In genomic region chr5:144719781-144720180, GRCm38 (mm10) we compare ENCODE assay signal across 19 mouse cellular contexts. TPM values are rescaled to one million over a fixed set of nuclear protein-coding genes. Genes with fewer than 3 reads are reported as not detected.
DNase-seq lines count a peak whose midpoint lies in the region; ATAC-seq and TF ChIP-seq lines count a peak whose summit lies in the region.
"Had no signal": no experiment of that assay in that cellular context is flagged by ENCODE, and none has a peak within 500 bp of the region (broad histone marks: within the 10 kb centered on the region; RNA-seq: fewer than 3 reads in every experiment).

No protein-coding gene starts in this region.

- no peaks in the 10 kb centered on the region for H3K9me3 ChIP-seq in hindbrain, postnatal 0 days (ENCODE audit: low read length)
- H3K9me3 ChIP-seq in hindbrain, embryonic 12.5 days (replicated peaks): no peaks in the 10 kb centered on the region
- H3K9me3 ChIP-seq: heart, embryonic 10.5 days; kidney, embryonic 15.5 days; lung, embryonic 15.5 days; megakaryocyte, embryonic 14.5 days had no signal

- no peak for ATAC-seq in hindbrain, postnatal 0 days
- no peak for ATAC-seq in hindbrain, embryonic 12.5 days (ENCODE audit: low FRiP score)
- ATAC-seq: inflammation-experienced regulatory T-cells, adult 6 months; Patski had no signal

- H3K27ac ChIP-seq in cerebellum, adult 2 months (ENCODE audit: insufficient read depth, low read length): no peak overlapping the region
- peak overlapping the region; percentile 51; the same call in 1 of the 2 replicates for H3K27ac ChIP-seq in hindbrain, postnatal 0 days
- no peak overlapping the region for H3K27ac ChIP-seq in hindbrain, embryonic 12.5 days
- H3K27ac ChIP-seq: heart, embryonic 10.5 days; kidney, embryonic 15.5 days; lung, embryonic 15.5 days had no signal

- WGBS in cerebellum, adult 2 months: 9% methylated on average over 6 of the region's 6 CpGs
- WGBS in hindbrain, postnatal 0 days: 36% methylated on average over 6 of the region's 6 CpGs
- 78% methylated on average over 6 of the region's 6 CpGs for WGBS in hindbrain, embryonic 12.5 days

- intact Hi-C loops in left cerebral cortex, postnatal 36 days (cut with DNase I): no loop called here

- no peak for TF ChIP-seq CTCF in cerebellum, adult 2 months (IDR thresholded peaks at IDR 0.05; ENCODE audit: borderline replicate concordance, insufficient read depth, low read depth, low read length)
- TF ChIP-seq CTCF in hindbrain, postnatal 0 days (IDR thresholded peaks at IDR 0.05; ENCODE audit: low read depth): no peak
- no peak for TF ChIP-seq CTCF in brain, embryonic 14.5 days (IDR thresholded peaks at IDR 0.05; ENCODE audit: borderline replicate concordance, extremely low read depth, insufficient read depth, insufficient read length)

- no peak overlapping the region for H3K9ac ChIP-seq in hindbrain, postnatal 0 days (replicated peaks; ENCODE audit: low read length)
- no peak overlapping the region for H3K9ac ChIP-seq in hindbrain, embryonic 12.5 days
- H3K9ac ChIP-seq: kidney, embryonic 15.5 days; lung, embryonic 15.5 days had no signal

- H3K4me2 ChIP-seq in hindbrain, postnatal 0 days (ENCODE audit: low read depth, low read length): no peak overlapping the region
- H3K4me2 ChIP-seq in hindbrain, embryonic 12.5 days (replicated peaks): no peak overlapping the region
- H3K4me2 ChIP-seq: kidney, embryonic 15.5 days; liver, embryonic 11.5 days; lung, embryonic 15.5 days had no signal

- H3K36me3 ChIP-seq in hindbrain, postnatal 0 days (ENCODE audit: insufficient read depth, low read length): no peaks in the 10 kb centered on the region
- no peaks in the 10 kb centered on the region for H3K36me3 ChIP-seq in hindbrain, embryonic 12.5 days
- H3K36me3 ChIP-seq: heart, embryonic 10.5 days; kidney, embryonic 15.5 days; lung, embryonic 15.5 days had no signal

- no peak for TF ChIP-seq POLR2A in cerebellum, adult 2 months (IDR thresholded peaks at IDR 0.05; ENCODE audit: borderline replicate concordance, insufficient read depth, low read length)
- TF ChIP-seq POLR2A in brain, embryonic 14.5 days (IDR thresholded peaks at IDR 0.05; ENCODE audit: borderline replicate concordance, extremely low read depth, insufficient read depth, insufficient read length, poor library complexity, severe bottlenecking): no peak

- H3K27me3 ChIP-seq in cerebellum, adult 2 months (ENCODE audit: control insufficient read depth, insufficient read depth, low read length): no peaks in the 10 kb centered on the region
- no peaks in the 10 kb centered on the region for H3K27me3 ChIP-seq in hindbrain, postnatal 0 days (ENCODE audit: insufficient read depth, low read length)
- no peaks in the 10 kb centered on the region for H3K27me3 ChIP-seq in hindbrain, embryonic 12.5 days
- H3K27me3 ChIP-seq: kidney, embryonic 15.5 days; lung, embryonic 15.5 days had no signal

- peaks cover 14% of the 10 kb centered on the region for H3K4me1 ChIP-seq in cerebellum, adult 2 months (ENCODE audit: control insufficient read depth, insufficient read depth, low read length)
- H3K4me1 ChIP-seq in hindbrain, postnatal 0 days (ENCODE audit: insufficient read depth, low read length): no peaks in the 10 kb centered on the region
- no peaks in the 10 kb centered on the region for H3K4me1 ChIP-seq in hindbrain, embryonic 12.5 days
- H3K4me1 ChIP-seq: heart, embryonic 10.5 days; kidney, embryonic 15.5 days; lung, embryonic 15.5 days; megakaryocyte, embryonic 14.5 days had no signal

- DNase-seq in cerebellum, adult 2 months: peak; percentile 30 to 55
- DNase-seq in cerebellum, adult 11 months: no peak
- DNase-seq in hindbrain, postnatal 0 days (ENCODE audit: low spot score): peak; percentile 47
- peak; percentile 47 for DNase-seq in brain, embryonic 14.5 days (ENCODE audit: low read depth)
- peak; percentile 65 to 73 for DNase-seq in left cerebral cortex, postnatal 36 days (ENCODE audit: low spot score in 2 of 2)
- no peak for DNase-seq in embryo, embryonic 10.5 days (ENCODE audit: low spot score)
- no peak for DNase-seq in B cell, adult 2 months
- DNase-seq: gastrocnemius, postnatal 10 days; thymus, postnatal 36 days had no signal

- H3K4me3 ChIP-seq in cerebellum, adult 2 months (replicated peaks; ENCODE audit: insufficient read depth, low read depth, low read length): no peak overlapping the region
- no peak overlapping the region for H3K4me3 ChIP-seq in hindbrain, postnatal 0 days (ENCODE audit: low read length)
- no peak overlapping the region for H3K4me3 ChIP-seq in hindbrain, embryonic 12.5 days
- H3K4me3 ChIP-seq: heart, embryonic 10.5 days; kidney, embryonic 15.5 days; left cerebral cortex, adult 2 months; lung, embryonic 15.5 days; megakaryocyte, embryonic 14.5 days had no signal

RNA-seq across cellular contexts. Expression of gene Tmem130, which starts 41.8 kb away (rescaled TPM):
- 159 and 178 TPM in 2 replicates for polyA plus RNA-seq in cerebellum, adult 2 months (2012; rRNA removed)
- 310 and 321 TPM in 2 replicates for total RNA-seq in hindbrain, postnatal 0 days (2014; rRNA removed)
- polyA plus RNA-seq in hindbrain, postnatal 0 days (2015; fragmentation: Nextera tagmentation; extraction: Ambion mirVana): 412 and 459 TPM in 2 replicates
- polyA plus RNA-seq in hindbrain, embryonic 12.5 days (2016; fragmentation: Nextera tagmentation; extraction: Ambion mirVana): 73.4 and 73.8 TPM in 2 replicates
- polyA plus RNA-seq in brain, embryonic 14.5 days (2012; rRNA removed): 229 and 307 TPM in 2 replicates
- total RNA-seq in left cerebral cortex, postnatal 36 days (2021): 100 to 1,000 TPM; 163 to 174 TPM
- total RNA-seq: monocyte, adult 5-6 weeks had no signal
- polyA plus RNA-seq: inflammation-experienced regulatory T-cells, adult 6 months had no signal

RNA-seq across cellular contexts. Expression of gene Trrap, which starts 47.8 kb away (rescaled TPM):
- polyA plus RNA-seq in cerebellum, adult 2 months (2012; rRNA removed): 128 and 130 TPM in 2 replicates
- 149 and 156 TPM in 2 replicates for total RNA-seq in hindbrain, postnatal 0 days (2014; rRNA removed)
- polyA plus RNA-seq in hindbrain, postnatal 0 days (2015; fragmentation: Nextera tagmentation; extraction: Ambion mirVana): 58.4 and 61.2 TPM in 2 replicates
- polyA plus RNA-seq in hindbrain, embryonic 12.5 days (2016; fragmentation: Nextera tagmentation; extraction: Ambion mirVana): 92.5 and 94.5 TPM in 2 replicates
- 160 and 198 TPM in 2 replicates for polyA plus RNA-seq in brain, embryonic 14.5 days (2012; rRNA removed)
- 100 to 1,000 TPM; 135 to 196 TPM for total RNA-seq in left cerebral cortex, postnatal 36 days (2021)

Comparison
In these comparisons a context has a peak if more than half of its experiments do, and no peak if none do; other contexts are left out.
1. DNase-seq: peak in cerebellum, adult 2 months (2 of 2), hindbrain, postnatal 0 days (single experiment), brain, embryonic 14.5 days (single experiment) and left cerebral cortex, postnatal 36 days (2 of 2); none in cerebellum, adult 11 months (single experiment), embryo, embryonic 10.5 days (single experiment) and B cell, adult 2 months (0 of 2).